ENCODE assay signal across 20 mouse cellular contexts in the genomic region with DNA sequence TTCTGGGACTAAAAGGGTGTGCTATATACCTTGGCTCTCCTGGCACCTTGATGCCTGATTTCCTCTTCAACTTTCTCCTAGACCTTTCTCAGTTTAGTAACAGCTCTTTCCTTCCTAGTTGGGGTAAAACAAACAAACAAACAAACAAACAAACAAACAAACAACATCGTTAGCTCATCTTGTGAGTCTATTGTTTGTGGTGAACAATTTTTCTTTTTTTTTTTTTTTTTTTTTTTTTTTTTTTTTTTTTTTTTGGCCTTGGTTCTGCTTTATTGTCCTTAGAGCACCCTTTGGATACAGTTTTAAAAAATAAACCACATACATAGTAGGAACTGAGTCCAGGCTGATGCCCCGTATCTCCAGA. TPM values are rescaled to one million over a fixed set of nuclear protein-coding genes. Genes with fewer than 3 reads are reported as not detected.
DNase-seq lines count a peak whose midpoint lies in the region; ATAC-seq and TF ChIP-seq lines count a peak whose summit lies in the region.
"Had no signal": no experiment of that assay in that cellular context is flagged by ENCODE, and none has a peak within 500 bp of the region (broad histone marks: within the 10 kb centered on the region; RNA-seq: fewer than 3 reads in every experiment).

No protein-coding gene starts in this region.

- H3K36me3 ChIP-seq in forebrain, embryonic 10.5 days (replicated peaks) = no peaks in the 10 kb centered on the region
- no peaks in the 10 kb centered on the region for H3K36me3 ChIP-seq in forebrain, postnatal 0 days (ENCODE audit: insufficient read depth)
- H3K36me3 ChIP-seq in intestine, embryonic 15.5 days = no peaks in the 10 kb centered on the region
- no peaks in the 10 kb centered on the region for H3K36me3 ChIP-seq in intestine, postnatal 0 days (ENCODE audit: control insufficient read depth, insufficient read depth)
- H3K36me3 ChIP-seq in megakaryocyte, embryonic 14.5 days (replicated peaks; ENCODE audit: low read length) = no peaks in the 10 kb centered on the region
- H3K36me3 ChIP-seq in liver, embryonic 15.5 days (replicated peaks) = no peaks in the 10 kb centered on the region
- H3K36me3 ChIP-seq: embryonic facial prominence, embryonic 13.5 days; G1E; heart, embryonic 13.5 days; neural tube, embryonic 13.5 days had no signal

- WGBS in forebrain, embryonic 10.5 days = 77% methylated on average over 2 of the region's 2 CpGs
- 69% methylated on average over 2 of the region's 2 CpGs for WGBS in forebrain, postnatal 0 days
- WGBS in intestine, embryonic 15.5 days = 39% methylated on average over 2 of the region's 2 CpGs
- 48% methylated on average over 2 of the region's 2 CpGs for WGBS in intestine, postnatal 0 days
- WGBS in liver, embryonic 15.5 days (ENCODE audit: insufficient replicate concordance) = 26% methylated on average over 2 of the region's 2 CpGs

- peak overlapping the region; percentile 82; the same call in 1 of the 2 replicates for H3K27ac ChIP-seq in forebrain, embryonic 10.5 days
- no peak overlapping the region for H3K27ac ChIP-seq in forebrain, postnatal 0 days (ENCODE audit: low read depth, low read length)
- H3K27ac ChIP-seq in intestine, embryonic 15.5 days = no peak overlapping the region
- H3K27ac ChIP-seq in intestine, postnatal 0 days (ENCODE audit: low read depth, low read length) = no peak overlapping the region
- no peak overlapping the region for H3K27ac ChIP-seq in liver, embryonic 15.5 days (replicated peaks)
- H3K27ac ChIP-seq: heart, embryonic 13.5 days; hindbrain, postnatal 0 days; neural tube, embryonic 13.5 days had no signal

- no peaks in the 10 kb centered on the region for H3K9me3 ChIP-seq in forebrain, embryonic 10.5 days
- no peaks in the 10 kb centered on the region for H3K9me3 ChIP-seq in forebrain, postnatal 0 days (ENCODE audit: low read length)
- no peaks in the 10 kb centered on the region for H3K9me3 ChIP-seq in intestine, embryonic 15.5 days
- H3K9me3 ChIP-seq in intestine, postnatal 0 days (ENCODE audit: control insufficient read depth) = no peaks in the 10 kb centered on the region
- no peaks in the 10 kb centered on the region for H3K9me3 ChIP-seq in megakaryocyte, embryonic 14.5 days
- H3K9me3 ChIP-seq in liver, embryonic 15.5 days (replicated peaks) = no peaks in the 10 kb centered on the region
- H3K9me3 ChIP-seq: embryonic facial prominence, embryonic 13.5 days; G1E; heart, embryonic 13.5 days; neural tube, embryonic 13.5 days had no signal

- no peak for ATAC-seq in forebrain, postnatal 0 days
- ATAC-seq in intestine, embryonic 15.5 days = no peak
- no peak for ATAC-seq in intestine, postnatal 0 days
- no peak for ATAC-seq in megakaryocyte, adult 5-6 weeks (ENCODE audit: poor library complexity, severe bottlenecking)
- no peak for ATAC-seq in liver, embryonic 15.5 days (ENCODE audit: insufficient read depth)

- no peak overlapping the region for H3K9ac ChIP-seq in forebrain, postnatal 0 days
- H3K9ac ChIP-seq in intestine, embryonic 15.5 days = no peak overlapping the region
- H3K9ac ChIP-seq in intestine, postnatal 0 days (ENCODE audit: low read depth, low read length) = no peak overlapping the region
- H3K9ac ChIP-seq in liver, embryonic 15.5 days = no peak overlapping the region

- H3K27me3 ChIP-seq in forebrain, embryonic 10.5 days (ENCODE audit: poor library complexity, severe bottlenecking) = peaks cover 6% of the 10 kb centered on the region
- no peaks in the 10 kb centered on the region for H3K27me3 ChIP-seq in forebrain, postnatal 0 days (ENCODE audit: insufficient read depth, low read length)
- H3K27me3 ChIP-seq in intestine, embryonic 15.5 days (replicated peaks) = no peaks in the 10 kb centered on the region
- H3K27me3 ChIP-seq in intestine, postnatal 0 days (replicated peaks; ENCODE audit: control insufficient read depth, insufficient read depth, low read length) = no peaks in the 10 kb centered on the region
- H3K27me3 ChIP-seq in megakaryocyte, embryonic 14.5 days (replicated peaks) = peaks cover 11% of the 10 kb centered on the region
- no peaks in the 10 kb centered on the region for H3K27me3 ChIP-seq in liver, embryonic 15.5 days
- H3K27me3 ChIP-seq: embryonic facial prominence, embryonic 13.5 days; heart, embryonic 13.5 days had no signal

- H3K4me1 ChIP-seq in forebrain, embryonic 10.5 days = peaks cover 22% of the 10 kb centered on the region
- H3K4me1 ChIP-seq in forebrain, postnatal 0 days (ENCODE audit: insufficient read depth) = no peaks in the 10 kb centered on the region
- H3K4me1 ChIP-seq in intestine, embryonic 15.5 days (replicated peaks) = no peaks in the 10 kb centered on the region; the same call in 1 of the 2 replicates
- H3K4me1 ChIP-seq in intestine, postnatal 0 days (replicated peaks; ENCODE audit: control insufficient read depth, insufficient read depth, low read length) = 0 out of 2 replicates have a peak, but pooled peaks cover 7% of the 10 kb centered on the region
- H3K4me1 ChIP-seq in megakaryocyte, embryonic 14.5 days = peaks cover 35% of the 10 kb centered on the region
- peaks cover 22% of the 10 kb centered on the region for H3K4me1 ChIP-seq in liver, embryonic 15.5 days (replicated peaks)

- DNase-seq in forebrain, embryonic 10.5 days (ENCODE audit: extremely low spot score, low spot score) = no peak
- DNase-seq in forebrain, postnatal 0 days = no peak
- DNase-seq in layer of hippocampus, adult 18-20 months (ENCODE audit: low spot score in 2 of 2) = no peak

- H3K4me2 ChIP-seq in forebrain, postnatal 0 days (ENCODE audit: low read depth) = no peak overlapping the region
- H3K4me2 ChIP-seq in intestine, embryonic 15.5 days (replicated peaks) = 0 out of 2 replicates have a peak overlapping the region, but pooled peaks have one; percentile 86
- no peak overlapping the region for H3K4me2 ChIP-seq in intestine, postnatal 0 days (replicated peaks; ENCODE audit: low read depth)
- H3K4me2 ChIP-seq in liver, embryonic 15.5 days = peak overlapping the region; percentile 73; the same call in 1 of the 2 replicates

- H3K4me3 ChIP-seq in forebrain, embryonic 10.5 days = peak overlapping the region; percentile 57; the same call in 1 of the 2 replicates
- H3K4me3 ChIP-seq in forebrain, postnatal 0 days (ENCODE audit: low read depth, low read length) = no peak overlapping the region
- no peak overlapping the region for H3K4me3 ChIP-seq in intestine, embryonic 15.5 days (replicated peaks)
- H3K4me3 ChIP-seq in intestine, postnatal 0 days (ENCODE audit: low read depth, low read length) = no peak overlapping the region
- peak overlapping the region; percentile 92 for H3K4me3 ChIP-seq in megakaryocyte, embryonic 14.5 days (replicated peaks)
- H3K4me3 ChIP-seq in liver, embryonic 15.5 days (replicated peaks) = no peak overlapping the region

- no peak for TF ChIP-seq CTCF in forebrain, postnatal 0 days (IDR thresholded peaks at IDR 0.05; ENCODE audit: low read depth)
- no peak for TF ChIP-seq CTCF in intestine, postnatal 0 days (IDR thresholded peaks at IDR 0.05; ENCODE audit: low read depth)

RNA-seq across cellular contexts. Expression of gene Ttc41, which starts 25.9 kb away (rescaled TPM):
- 2.6 and 3.2 TPM in 2 replicates for polyA plus RNA-seq in forebrain, embryonic 10.5 days (2016; fragmentation: Nextera tagmentation; extraction: Ambion mirVana)
- total RNA-seq in forebrain, postnatal 0 days (2014; rRNA removed) = 0.92 and 1.6 TPM in 2 replicates
- polyA plus RNA-seq in forebrain, postnatal 0 days (2015; fragmentation: Nextera tagmentation; extraction: Ambion mirVana) = 0.72 and 1.2 TPM in 2 replicates
- 1.6 and 2.0 TPM in 2 replicates for polyA plus RNA-seq in intestine, embryonic 15.5 days (2015; fragmentation: Nextera tagmentation; extraction: Ambion mirVana)
- polyA plus RNA-seq in intestine, postnatal 0 days (2015; fragmentation: Nextera tagmentation; extraction: Ambion mirVana) = 0.59 TPM in 2 replicates
- polyA plus RNA-seq in megakaryocyte, embryonic 14.5 days (2012; ENCODE audit: insufficient read depth, low replicate concordance) = not detected in 2 replicates
- total RNA-seq in megakaryocyte, adult 5-6 weeks (2015) = 0.41 and 0.67 TPM in 2 replicates
- 0.44 TPM in 1 of 2 replicates, not detected in the other for total RNA-seq in megakaryocyte, adult 5-6 weeks (2017)
- 0.53 and 0.59 TPM in 2 replicates for polyA plus RNA-seq in liver, embryonic 15.5 days (2015; fragmentation: Nextera tagmentation; extraction: Ambion mirVana)
- 1 to 10 TPM; 1.2 to 1.3 TPM for total RNA-seq in layer of hippocampus, adult 18-20 months (2021)

RNA-seq across cellular contexts. Expression of gene Hsp90b1, which starts 26.2 kb away (rescaled TPM):
- polyA plus RNA-seq in forebrain, embryonic 10.5 days (2016; fragmentation: Nextera tagmentation; extraction: Ambion mirVana) = 572 and 613 TPM in 2 replicates
- total RNA-seq in forebrain, postnatal 0 days (2014; rRNA removed) = 177 and 196 TPM in 2 replicates
- 172 and 189 TPM in 2 replicates for polyA plus RNA-seq in forebrain, postnatal 0 days (2015; fragmentation: Nextera tagmentation; extraction: Ambion mirVana)
- 754 and 764 TPM in 2 replicates for polyA plus RNA-seq in intestine, embryonic 15.5 days (2015; fragmentation: Nextera tagmentation; extraction: Ambion mirVana)
- polyA plus RNA-seq in intestine, postnatal 0 days (2015; fragmentation: Nextera tagmentation; extraction: Ambion mirVana) = 296 and 334 TPM in 2 replicates
- 6.4 and 61.7 TPM in 2 replicates for polyA plus RNA-seq in megakaryocyte, embryonic 14.5 days (2012; ENCODE audit: insufficient read depth, low replicate concordance)
- total RNA-seq in megakaryocyte, adult 5-6 weeks (2015) = 448 and 496 TPM in 2 replicates
- 724 and 818 TPM in 2 replicates for total RNA-seq in megakaryocyte, adult 5-6 weeks (2017)
- polyA plus RNA-seq in liver, embryonic 15.5 days (2015; fragmentation: Nextera tagmentation; extraction: Ambion mirVana) = 273 and 302 TPM in 2 replicates
- total RNA-seq in layer of hippocampus, adult 18-20 months (2021) = 100 to 1,000 TPM; 331 to 352 TPM

RNA-seq across cellular contexts. Expression of gene Gm49358, which starts 32.3 kb away (rescaled TPM):
- not detected in 2 replicates for polyA plus RNA-seq in forebrain, embryonic 10.5 days (2016; fragmentation: Nextera tagmentation; extraction: Ambion mirVana)
- 8.1 and 14.7 TPM in 2 replicates for total RNA-seq in forebrain, postnatal 0 days (2014; rRNA removed)
- polyA plus RNA-seq in forebrain, postnatal 0 days (2015; fragmentation: Nextera tagmentation; extraction: Ambion mirVana) = not detected in 2 replicates
- polyA plus RNA-seq in intestine, embryonic 15.5 days (2015; fragmentation: Nextera tagmentation; extraction: Ambion mirVana) = not detected in 2 replicates
- polyA plus RNA-seq in intestine, postnatal 0 days (2015; fragmentation: Nextera tagmentation; extraction: Ambion mirVana) = not detected in 2 replicates
- polyA plus RNA-seq in megakaryocyte, embryonic 14.5 days (2012; ENCODE audit: insufficient read depth, low replicate concordance) = not detected in 2 replicates
- not detected in 2 replicates for total RNA-seq in megakaryocyte, adult 5-6 weeks (2015)
- total RNA-seq in megakaryocyte, adult 5-6 weeks (2017) = 3.6 TPM in 1 of 2 replicates, not detected in the other
- not detected in 2 replicates for polyA plus RNA-seq in liver, embryonic 15.5 days (2015; fragmentation: Nextera tagmentation; extraction: Ambion mirVana)
- total RNA-seq in layer of hippocampus, adult 18-20 months (2021) = 10 to 100 TPM; 29.2 to 41.2 TPM
- total RNA-seq: G1E; granulocyte monocyte progenitor cell, adult 5-6 weeks had no signal
- polyA plus RNA-seq: activated CD4-positive, CD25-positive, alpha-beta regulatory T cell, adult 4 months; brain, embryonic 14.5 days; embryonic facial prominence, embryonic 13.5 days; G1E; heart, embryonic 13.5 days; hindbrain, postnatal 0 days; limb, embryonic 11.5 days; lung, postnatal 0 days; neural tube, embryonic 13.5 days; small intestine, adult 2 months; testis, adult 2 months had no signal

RNA-seq across cellular contexts. Expression of gene Nt5dc3, which starts 47.3 kb away (rescaled TPM):
- 0.62 and 1.0 TPM in 2 replicates for polyA plus RNA-seq in forebrain, embryonic 10.5 days (2016; fragmentation: Nextera tagmentation; extraction: Ambion mirVana)
- total RNA-seq in forebrain, postnatal 0 days (2014; rRNA removed) = 30.2 and 42.2 TPM in 2 replicates
- polyA plus RNA-seq in forebrain, postnatal 0 days (2015; fragmentation: Nextera tagmentation; extraction: Ambion mirVana) = 7.2 and 9.3 TPM in 2 replicates
- 1.0 and 1.1 TPM in 2 replicates for polyA plus RNA-seq in intestine, embryonic 15.5 days (2015; fragmentation: Nextera tagmentation; extraction: Ambion mirVana)
- polyA plus RNA-seq in intestine, postnatal 0 days (2015; fragmentation: Nextera tagmentation; extraction: Ambion mirVana) = 0.69 and 0.82 TPM in 2 replicates
- 0.95 and 1.2 TPM in 2 replicates for polyA plus RNA-seq in megakaryocyte, embryonic 14.5 days (2012; ENCODE audit: insufficient read depth, low replicate concordance)
- 2.0 and 2.5 TPM in 2 replicates for total RNA-seq in megakaryocyte, adult 5-6 weeks (2015)
- total RNA-seq in megakaryocyte, adult 5-6 weeks (2017) = 1.7 and 1.8 TPM in 2 replicates
- 0.25 and 0.33 TPM in 2 replicates for polyA plus RNA-seq in liver, embryonic 15.5 days (2015; fragmentation: Nextera tagmentation; extraction: Ambion mirVana)
- total RNA-seq in layer of hippocampus, adult 18-20 months (2021) = 100 to 1,000 TPM; 132 to 138 TPM

Comparison
In these comparisons a context has a peak if more than half of its experiments do, and no peak if none do; other contexts are left out.
1. H3K4me3 ChIP-seq: peak in forebrain, embryonic 10.5 days (single experiment) and megakaryocyte, embryonic 14.5 days (single experiment); none in forebrain, postnatal 0 days (single experiment), intestine, embryonic 15.5 days (single experiment), intestine, postnatal 0 days (single experiment) and liver, embryonic 15.5 days (single experiment).
2. H3K4me2 ChIP-seq: peak in intestine, embryonic 15.5 days (single experiment) and liver, embryonic 15.5 days (single experiment); none in forebrain, postnatal 0 days (single experiment) and intestine, postnatal 0 days (single experiment).